Mouse (Mus musculus): ENCODE results near the gene Foxa1.
A peak's percentile ranks its signal among the peaks of the same experiment; 100 is the strongest.

Foxa1 gene

GRCm38 (mm10) chr12:57546415-57547201, at the start of gene Foxa1:
Gene Foxa1 (minus strand): TSS chr12:57546916.
- peak; percentile 27 for DNase-seq (ENCODE audit: low spot score)

- peak; percentile 58 for DNase-seq (ENCODE audit: low spot score)
Measured at GRCm38 (mm10) chr12:57575931-57576628, 29.4 kb upstream of the Foxa1 start.

GRCm38 (mm10) chr12:57572415-57572814, 25.7 kb upstream of the Foxa1 start:
- DNase-seq (ENCODE audit: low spot score) = no peak

GRCm38 (mm10) chr12:57571773-57572172, 25.1 kb upstream of the Foxa1 start:
- DNase-seq (ENCODE audit: low spot score) = no peak

GRCm38 (mm10) chr12:57563909-57564308, 17.2 kb upstream of the Foxa1 start, which contains the start of gene Ttc6:
Gene Ttc6 (plus strand): TSS chr12:57564113.
- DNase-seq (ENCODE audit: low spot score) = no peak

- DNase-seq (ENCODE audit: low spot score) = no peak
Measured at GRCm38 (mm10) chr12:57554091-57554490, 7.4 kb upstream of the Foxa1 start.

GRCm38 (mm10) chr12:57552286-57552685, 5.6 kb upstream of the Foxa1 start:
- DNase-seq (ENCODE audit: low spot score) = no peak

GRCm38 (mm10) chr12:57550881-57551280, 4.2 kb upstream of the Foxa1 start:
- DNase-seq (ENCODE audit: low spot score) = no peak

- DNase-seq (ENCODE audit: low spot score) = no peak
Measured at GRCm38 (mm10) chr12:57550181-57550808, 3.6 kb upstream of the Foxa1 start.

- no peak for DNase-seq (ENCODE audit: low spot score)
Measured at GRCm38 (mm10) chr12:57549667-57550160, 3.0 kb upstream of the Foxa1 start.

GRCm38 (mm10) chr12:57548981-57549666, 2.4 kb upstream of the Foxa1 start:
- DNase-seq (ENCODE audit: low spot score) = no peak

- DNase-seq (ENCODE audit: low spot score) = peak; percentile 75
Measured at GRCm38 (mm10) chr12:57548352-57548980, 1.8 kb upstream of the Foxa1 start.

GRCm38 (mm10) chr12:57547890-57548289, 1.2 kb upstream of the Foxa1 start:
- peak; percentile 38 for DNase-seq (ENCODE audit: low spot score)

GRCm38 (mm10) chr12:57545371-57546241, 1.1 kb downstream of the Foxa1 start:
- peak; percentile 72 for DNase-seq (ENCODE audit: low spot score)

- DNase-seq (ENCODE audit: low spot score) = peak; percentile 94
Measured at GRCm38 (mm10) chr12:57544641-57545370, 1.9 kb downstream of the Foxa1 start.

- DNase-seq (ENCODE audit: low spot score) = no peak
Measured at GRCm38 (mm10) chr12:57543627-57543991, 3.1 kb downstream of the Foxa1 start.

GRCm38 (mm10) chr12:57542746-57543626, 3.7 kb downstream of the Foxa1 start:
- DNase-seq (ENCODE audit: low spot score) = peak; percentile 34

GRCm38 (mm10) chr12:57541931-57542745, 4.6 kb downstream of the Foxa1 start:
- DNase-seq (ENCODE audit: low spot score) = peak; percentile 52
